Mouse (Mus musculus): ENCODE results near the gene Ptcd1. TPM values are rescaled to one million over a fixed set of nuclear protein-coding genes. Genes with fewer than 3 reads are reported as not detected.

The Ptcd1 gene
- polyA plus RNA-seq, 1 experiment from 2014 or later: 13.2 TPM

- DNase-seq (ENCODE audit: low spot score) (peak; percentile 44), ATAC-seq (ENCODE audit: low read depth) (peak; percentile 13; the same call in 1 of the 2 replicates)
- Histone ChIP-seq H3K9ac (ENCODE audit: low read depth, low read length) (peak overlapping the region; percentile 81), H3K4me2 (ENCODE audit: low read depth, low read length) (peak overlapping the region; percentile 87), H3K9me3 (ENCODE audit: control insufficient read depth, low read length) (no peaks in the 10 kb centered on the region), H3K4me3 (ENCODE audit: low read depth, low read length) (peak overlapping the region; percentile 67), H3K27ac (replicated peaks; ENCODE audit: low read depth, low read length) (peak overlapping the region; percentile 61), H3K27me3 (replicated peaks; ENCODE audit: control insufficient read depth, insufficient read depth, low read length) (no peaks in the 10 kb centered on the region), H3K4me1 (ENCODE audit: control insufficient read depth, insufficient read depth, low read length) (no peaks in the 10 kb centered on the region), H3K36me3 (ENCODE audit: control insufficient read depth, insufficient read depth, low read length) (peaks cover 12% of the 10 kb centered on the region)
- WGBS: 35% methylated on average over 17 of the region's 40 CpGs
These were observed 52.1 kb downstream of the Ptcd1 start for GRCm38 (mm10) chr5:145114606-145115473.

GRCm38 (mm10) chr5:145114071-145114605 lies 52.8 kb downstream of the Ptcd1 start, which contains the start of gene Arpc1b:
Gene Arpc1b, plus strand, starts transcription at chr5:145114215.
- Histone ChIP-seq H3K4me3 (ENCODE audit: low read depth, low read length) (peak within 1 kb of the TSS; percentile 67), H3K9me3 (ENCODE audit: control insufficient read depth, low read length) (no peaks in the 10 kb centered on the region), H3K27me3 (replicated peaks; ENCODE audit: control insufficient read depth, insufficient read depth, low read length) (no peaks in the 10 kb centered on the region), H3K9ac (ENCODE audit: low read depth, low read length) (peak within 1 kb of the TSS; percentile 81), H3K4me1 (ENCODE audit: control insufficient read depth, insufficient read depth, low read length) (no peaks in the 10 kb centered on the region), H3K36me3 (ENCODE audit: control insufficient read depth, insufficient read depth, low read length) (peaks cover 19% of the 10 kb centered on the region), H3K4me2 (ENCODE audit: low read depth, low read length) (peak within 1 kb of the TSS; percentile 87), H3K27ac (replicated peaks; ENCODE audit: low read depth, low read length) (peak within 1 kb of the TSS; percentile 61)
- DNase-seq (ENCODE audit: low spot score) (peak; percentile 76), ATAC-seq (ENCODE audit: low read depth) (peak; percentile 68)
- 1% methylated on average over 20 of the region's 53 CpGs for WGBS

- peak overlapping the region; percentile 81; the same call in 1 of the 2 replicates for H3K9ac ChIP-seq (ENCODE audit: low read depth, low read length)
- H3K27me3 ChIP-seq (replicated peaks; ENCODE audit: control insufficient read depth, insufficient read depth, low read length): no peaks in the 10 kb centered on the region
- no peaks in the 10 kb centered on the region for H3K9me3 ChIP-seq (ENCODE audit: control insufficient read depth, low read length)
- no peak for DNase-seq (ENCODE audit: low spot score)
- no peak overlapping the region for H3K27ac ChIP-seq (replicated peaks; ENCODE audit: low read depth, low read length)
- H3K36me3 ChIP-seq (ENCODE audit: control insufficient read depth, insufficient read depth, low read length): peaks cover 24% of the 10 kb centered on the region
- H3K4me2 ChIP-seq (ENCODE audit: low read depth, low read length): peak overlapping the region; percentile 87
- WGBS: 32% methylated on average over 2 of the region's 2 CpGs
- peak overlapping the region; percentile 67 for H3K4me3 ChIP-seq (ENCODE audit: low read depth, low read length)
- H3K4me1 ChIP-seq (ENCODE audit: control insufficient read depth, insufficient read depth, low read length): no peaks in the 10 kb centered on the region
- no peak for ATAC-seq (ENCODE audit: low read depth)
These were observed 53.5 kb downstream of the Ptcd1 start for GRCm38 (mm10) chr5:145113416-145113815.

- Histone ChIP-seq H3K36me3 (ENCODE audit: control insufficient read depth, insufficient read depth, low read length) (peaks cover 33% of the 10 kb centered on the region), H3K27me3 (replicated peaks; ENCODE audit: control insufficient read depth, insufficient read depth, low read length) (no peaks in the 10 kb centered on the region), H3K9me3 (ENCODE audit: control insufficient read depth, low read length) (no peaks in the 10 kb centered on the region), H3K27ac (replicated peaks; ENCODE audit: low read depth, low read length) (no peak overlapping the region), H3K4me1 (ENCODE audit: control insufficient read depth, insufficient read depth, low read length) (no peaks in the 10 kb centered on the region), H3K9ac (ENCODE audit: low read depth, low read length) (no peak overlapping the region), H3K4me2 (ENCODE audit: low read depth, low read length) (no peak overlapping the region), H3K4me3 (ENCODE audit: low read depth, low read length) (no peak overlapping the region)
- no peak for ATAC-seq (ENCODE audit: low read depth)
- 78% methylated on average over 8 of the region's 8 CpGs for WGBS
- no peak for DNase-seq (ENCODE audit: low spot score)
These were observed 54.3 kb downstream of the Ptcd1 start for GRCm38 (mm10) chr5:145112566-145112965.

GRCm38 (mm10) chr5:145110401-145110800 lies 56.5 kb downstream of the Ptcd1 start:
- Histone ChIP-seq H3K4me2 (ENCODE audit: low read depth, low read length) (no peak overlapping the region), H3K9me3 (ENCODE audit: control insufficient read depth, low read length) (no peaks in the 10 kb centered on the region), H3K27ac (replicated peaks; ENCODE audit: low read depth, low read length) (no peak overlapping the region), H3K9ac (ENCODE audit: low read depth, low read length) (no peak overlapping the region), H3K4me1 (ENCODE audit: control insufficient read depth, insufficient read depth, low read length) (no peaks in the 10 kb centered on the region), H3K4me3 (ENCODE audit: low read depth, low read length) (no peak overlapping the region), H3K27me3 (replicated peaks; ENCODE audit: control insufficient read depth, insufficient read depth, low read length) (no peaks in the 10 kb centered on the region), H3K36me3 (ENCODE audit: control insufficient read depth, insufficient read depth, low read length) (peaks cover 54% of the 10 kb centered on the region)
- DNase-seq (ENCODE audit: low spot score) (no peak), ATAC-seq (ENCODE audit: low read depth) (no peak)
- WGBS: 78% methylated on average over 6 of the region's 6 CpGs

- no peak overlapping the region for H3K27ac ChIP-seq (replicated peaks; ENCODE audit: low read depth, low read length)
- H3K9ac ChIP-seq (ENCODE audit: low read depth, low read length): no peak overlapping the region
- ATAC-seq (ENCODE audit: low read depth): no peak
- H3K9me3 ChIP-seq (ENCODE audit: control insufficient read depth, low read length): no peaks in the 10 kb centered on the region
- no peak overlapping the region for H3K4me3 ChIP-seq (ENCODE audit: low read depth, low read length)
- no peaks in the 10 kb centered on the region for H3K27me3 ChIP-seq (replicated peaks; ENCODE audit: control insufficient read depth, insufficient read depth, low read length)
- no peaks in the 10 kb centered on the region for H3K4me1 ChIP-seq (ENCODE audit: control insufficient read depth, insufficient read depth, low read length)
- 86% methylated on average over 9 of the region's 9 CpGs for WGBS
- H3K36me3 ChIP-seq (ENCODE audit: control insufficient read depth, insufficient read depth, low read length): peaks cover 97% of the 10 kb centered on the region
- DNase-seq (ENCODE audit: low spot score): no peak
- H3K4me2 ChIP-seq (ENCODE audit: low read depth, low read length): no peak overlapping the region
These were observed 61.1 kb downstream of the Ptcd1 start for GRCm38 (mm10) chr5:145105694-145106275.

- H3K27me3 ChIP-seq (replicated peaks; ENCODE audit: control insufficient read depth, insufficient read depth, low read length): no peaks in the 10 kb centered on the region
- H3K27ac ChIP-seq (replicated peaks; ENCODE audit: low read depth, low read length): no peak overlapping the region
- peaks cover 97% of the 10 kb centered on the region for H3K36me3 ChIP-seq (ENCODE audit: control insufficient read depth, insufficient read depth, low read length)
- no peak overlapping the region for H3K4me2 ChIP-seq (ENCODE audit: low read depth, low read length)
- H3K9me3 ChIP-seq (ENCODE audit: control insufficient read depth, low read length): no peaks in the 10 kb centered on the region
- DNase-seq (ENCODE audit: low spot score) (peak; percentile 31), ATAC-seq (ENCODE audit: low read depth) (peak; percentile 62; the same call in 1 of the 2 replicates)
- no peaks in the 10 kb centered on the region for H3K4me1 ChIP-seq (ENCODE audit: control insufficient read depth, insufficient read depth, low read length)
- H3K9ac ChIP-seq (ENCODE audit: low read depth, low read length): no peak overlapping the region
- H3K4me3 ChIP-seq (ENCODE audit: low read depth, low read length): no peak overlapping the region
- WGBS: 55% methylated on average over 8 of the region's 9 CpGs
These were observed 62.6 kb downstream of the Ptcd1 start for GRCm38 (mm10) chr5:145104328-145104727.

- no peaks in the 10 kb centered on the region for H3K27me3 ChIP-seq (replicated peaks; ENCODE audit: control insufficient read depth, insufficient read depth, low read length)
- no peak overlapping the region for H3K9ac ChIP-seq (ENCODE audit: low read depth, low read length)
- ATAC-seq (ENCODE audit: low read depth): no peak
- WGBS: 94% methylated on average over 4 of the region's 4 CpGs
- H3K27ac ChIP-seq (replicated peaks; ENCODE audit: low read depth, low read length): no peak overlapping the region
- no peaks in the 10 kb centered on the region for H3K9me3 ChIP-seq (ENCODE audit: control insufficient read depth, low read length)
- no peaks in the 10 kb centered on the region for H3K4me1 ChIP-seq (ENCODE audit: control insufficient read depth, insufficient read depth, low read length)
- H3K36me3 ChIP-seq (ENCODE audit: control insufficient read depth, insufficient read depth, low read length): peaks cover 99% of the 10 kb centered on the region
- no peak for DNase-seq (ENCODE audit: low spot score)
- H3K4me3 ChIP-seq (ENCODE audit: low read depth, low read length): no peak overlapping the region
- H3K4me2 ChIP-seq (ENCODE audit: low read depth, low read length): no peak overlapping the region
These were observed 64.2 kb downstream of the Ptcd1 start for GRCm38 (mm10) chr5:145102706-145103105.
